ENCODE assay signal across 20 mouse cellular contexts in the genomic region with DNA sequence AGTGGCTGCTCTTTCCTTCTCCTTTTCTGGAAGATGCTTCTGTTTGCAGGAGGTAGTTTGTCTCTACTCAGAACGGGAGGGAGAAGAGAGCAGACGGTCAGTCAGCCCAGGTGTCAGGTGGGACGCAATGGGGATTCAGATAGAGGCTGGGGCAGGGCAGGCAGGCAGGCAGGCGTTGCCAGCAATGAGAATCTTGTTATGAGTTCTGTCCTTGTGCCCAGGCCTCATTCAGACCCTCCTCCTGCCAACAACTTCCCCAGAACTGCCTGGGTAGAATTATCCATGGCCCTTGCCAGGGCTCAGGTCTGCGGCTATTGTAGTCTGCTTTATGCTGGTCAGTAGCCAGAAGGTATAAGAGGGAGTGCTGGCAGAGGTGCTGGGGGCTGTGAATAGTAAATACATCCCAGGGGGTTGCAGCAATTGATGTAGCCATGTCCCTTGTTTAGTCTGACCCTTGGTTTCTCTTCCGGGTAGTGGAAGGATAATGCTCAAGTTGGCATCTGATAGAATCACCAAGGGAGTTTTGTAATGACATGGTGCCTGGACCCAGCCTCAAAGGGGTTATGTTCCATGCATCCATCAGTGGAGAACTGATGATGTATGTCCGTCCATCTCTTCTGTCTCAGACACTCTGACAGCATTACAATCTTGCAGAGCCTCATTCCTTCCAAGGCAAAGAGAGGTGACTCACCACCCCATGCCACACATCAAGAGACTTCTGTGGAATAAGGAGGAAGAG.
A peak's percentile ranks its signal among the peaks of the same experiment; 100 is the strongest.
DNase-seq lines count a peak whose midpoint lies in the region; ATAC-seq and TF ChIP-seq lines count a peak whose summit lies in the region.
"Had no signal": no experiment of that assay in that cellular context is flagged by ENCODE, and none has a peak within 500 bp of the region (broad histone marks: within the 10 kb centered on the region; RNA-seq: fewer than 3 reads in every experiment).

No protein-coding gene starts in this region.

- no peak overlapping the region for H3K4me2 ChIP-seq in forebrain, postnatal 0 days (ENCODE audit: low read depth)
- no peak overlapping the region for H3K4me2 ChIP-seq in forebrain, embryonic 16.5 days (ENCODE audit: low read length)
- H3K4me2 ChIP-seq: embryonic facial prominence, embryonic 12.5 days; heart, embryonic 15.5 days; kidney, embryonic 15.5 days; liver, embryonic 13.5 days; lung, embryonic 14.5 days; neural tube, embryonic 13.5 days had no signal

- H3K27me3 ChIP-seq in forebrain, embryonic 10.5 days (ENCODE audit: poor library complexity, severe bottlenecking) = peaks cover 50% of the 10 kb centered on the region
- H3K27me3 ChIP-seq in forebrain, postnatal 0 days (ENCODE audit: insufficient read depth, low read length) = no peaks in the 10 kb centered on the region; the same call in 1 of the 2 replicates
- H3K27me3 ChIP-seq in forebrain, embryonic 16.5 days (replicated peaks; ENCODE audit: control insufficient read depth, insufficient read depth, low read length) = peaks cover 6% of the 10 kb centered on the region
- H3K27me3 ChIP-seq: liver, embryonic 13.5 days had no signal

- H3K4me3 ChIP-seq in forebrain, embryonic 10.5 days = peak overlapping the region; percentile 8; the same call in 1 of the 2 replicates
- no peak overlapping the region for H3K4me3 ChIP-seq in forebrain, postnatal 0 days (ENCODE audit: low read depth, low read length)
- H3K4me3 ChIP-seq in forebrain, embryonic 16.5 days (replicated peaks; ENCODE audit: low read length) = no peak overlapping the region
- H3K4me3 ChIP-seq: embryonic facial prominence, embryonic 12.5 days; erythroblast, embryonic 14.5 days; heart, embryonic 15.5 days; kidney, embryonic 15.5 days; limb, embryonic 13.5 days; liver, embryonic 13.5 days; neural tube, embryonic 13.5 days had no signal

- 82% methylated on average over 7 of the region's 7 CpGs for WGBS in forebrain, embryonic 10.5 days
- WGBS in forebrain, postnatal 0 days = 45% methylated on average over 7 of the region's 7 CpGs
- 44% methylated on average over 7 of the region's 7 CpGs for WGBS in forebrain, embryonic 16.5 days

- intact Hi-C loops in left cerebral cortex, postnatal 4 days (cut with DNase I) = no loop called here

- H3K4me1 ChIP-seq in forebrain, embryonic 10.5 days = peaks cover 22% of the 10 kb centered on the region
- no peaks in the 10 kb centered on the region for H3K4me1 ChIP-seq in forebrain, postnatal 0 days (ENCODE audit: insufficient read depth)
- peaks cover 25% of the 10 kb centered on the region for H3K4me1 ChIP-seq in forebrain, embryonic 16.5 days (replicated peaks; ENCODE audit: control insufficient read depth, insufficient read depth, low read length)
- H3K4me1 ChIP-seq: heart, embryonic 15.5 days; liver, embryonic 13.5 days had no signal

- no peak overlapping the region for H3K9ac ChIP-seq in forebrain, postnatal 0 days
- no peak overlapping the region for H3K9ac ChIP-seq in forebrain, embryonic 16.5 days (replicated peaks; ENCODE audit: low read depth, low read length)
- H3K9ac ChIP-seq: embryonic facial prominence, embryonic 12.5 days; heart, embryonic 15.5 days; kidney, embryonic 15.5 days; limb, embryonic 13.5 days; liver, embryonic 13.5 days; lung, embryonic 14.5 days; neural tube, embryonic 13.5 days had no signal

- no peak overlapping the region for H3K27ac ChIP-seq in forebrain, embryonic 10.5 days
- no peak overlapping the region for H3K27ac ChIP-seq in forebrain, postnatal 0 days (ENCODE audit: low read depth, low read length)
- no peak overlapping the region for H3K27ac ChIP-seq in forebrain, embryonic 16.5 days (ENCODE audit: low read length)
- H3K27ac ChIP-seq: embryonic facial prominence, embryonic 12.5 days; heart, embryonic 15.5 days; kidney, embryonic 15.5 days; limb, embryonic 13.5 days; liver, embryonic 13.5 days; macrophage; neural tube, embryonic 13.5 days had no signal

- H3K9me3 ChIP-seq in forebrain, embryonic 10.5 days = no peaks in the 10 kb centered on the region
- no peaks in the 10 kb centered on the region for H3K9me3 ChIP-seq in forebrain, postnatal 0 days (ENCODE audit: low read length)
- no peaks in the 10 kb centered on the region for H3K9me3 ChIP-seq in forebrain, embryonic 16.5 days (ENCODE audit: control insufficient read depth, low read length)
- H3K9me3 ChIP-seq: embryonic facial prominence, embryonic 12.5 days; heart, embryonic 15.5 days; kidney, embryonic 15.5 days; limb, embryonic 13.5 days; liver, embryonic 13.5 days; neural tube, embryonic 13.5 days had no signal

- H3K36me3 ChIP-seq in forebrain, embryonic 10.5 days (replicated peaks) = no peaks in the 10 kb centered on the region
- H3K36me3 ChIP-seq in forebrain, postnatal 0 days (ENCODE audit: insufficient read depth) = no peaks in the 10 kb centered on the region
- no peaks in the 10 kb centered on the region for H3K36me3 ChIP-seq in forebrain, embryonic 16.5 days (ENCODE audit: control insufficient read depth, insufficient read depth)
- H3K36me3 ChIP-seq: embryonic facial prominence, embryonic 12.5 days; heart, embryonic 15.5 days; kidney, embryonic 15.5 days; limb, embryonic 13.5 days; liver, embryonic 13.5 days; neural tube, embryonic 13.5 days had no signal

- ATAC-seq in forebrain, postnatal 0 days = no peak
- ATAC-seq in forebrain, embryonic 16.5 days = peak; percentile 47; the same call in 1 of the 2 replicates
- ATAC-seq: intestine, postnatal 0 days had no signal

- no peak for TF ChIP-seq CTCF in forebrain, postnatal 0 days (IDR thresholded peaks at IDR 0.05; ENCODE audit: low read depth)

- no peak for DNase-seq in forebrain, embryonic 10.5 days (ENCODE audit: extremely low spot score, low spot score)
- no peak for DNase-seq in forebrain, postnatal 0 days
- DNase-seq in left cerebral cortex, postnatal 4 days = peak; percentile 42
- no peak for DNase-seq in left cerebral cortex, adult 9 months (ENCODE audit: low spot score in 2 of 2)
- DNase-seq in 3T3-L1 (ENCODE audit: low read depth, low spot score) = peak; percentile 66
- DNase-seq in spleen, postnatal 10 days (ENCODE audit: low spot score in 2 of 2) = no peak
- DNase-seq in frontal cortex, postnatal 14 days (ENCODE audit: low spot score in 2 of 2) = no peak
- DNase-seq: cerebellum, adult 8-10 months; gastrocnemius, postnatal 25 days; liver, embryonic 13.5 days had no signal

Comparison
In these comparisons a context has a peak if more than half of its experiments do, and no peak if none do; other contexts are left out.
1. DNase-seq: peak in left cerebral cortex, postnatal 4 days (single experiment) and 3T3-L1 (single experiment); none in forebrain, embryonic 10.5 days (single experiment), forebrain, postnatal 0 days (single experiment), left cerebral cortex, adult 9 months (0 of 2), spleen, postnatal 10 days (0 of 2) and frontal cortex, postnatal 14 days (0 of 2).